Mouse (Mus musculus) liver, postnatal 0 days (tissue): ENCODE measurements at regions not wholly inside any gene's neighbourhood (a gene's known extent, or its start where the extent isn't known, plus 50 kb on each side); places are given as distances from the start of the nearest gene placed in this dataset.

ENCODE experiments used
- CTCF ChIP-seq: sonication (generic); IDR thresholded peaks from 2 replicates; pipeline ENCODE4 v1.5.1; 2016; ENCODE audit warnings: antibody characterized with exemption, low read depth
- EP300 ChIP-seq: IDR thresholded peaks from 2 replicates; pipeline ENCODE4 v1.6.1; 2016; ENCODE audit warnings: antibody characterized with exemption, low read depth, mild to moderate bottlenecking

DNA sequence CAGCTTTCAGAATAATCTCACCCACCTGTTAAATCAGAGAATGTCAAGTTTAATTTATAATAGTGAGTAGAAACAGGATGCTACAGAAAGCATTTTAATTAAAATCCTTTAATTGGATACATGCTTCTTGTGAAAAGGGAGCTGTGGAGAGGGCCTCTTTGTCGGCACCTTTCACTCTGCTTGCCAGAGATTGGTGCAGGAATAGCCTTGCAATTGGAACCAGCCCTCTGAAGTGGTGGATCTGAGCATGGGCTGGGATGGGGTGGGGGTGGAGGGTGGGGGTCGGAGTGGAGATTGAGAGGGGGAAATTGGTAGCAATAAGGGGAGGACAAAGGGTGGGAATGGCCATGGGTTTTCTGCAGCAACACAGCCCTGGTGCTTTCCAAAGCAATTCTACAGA is 207.2 kb downstream of the Tbx15 start:
- TF ChIP-seq CTCF (no peak), EP300 (no peak)
